Mouse (Mus musculus): Measurements from ENCODE around the gene Pcdh9. TPM values are rescaled to one million over a fixed set of nuclear protein-coding genes. Genes with fewer than 3 reads are reported as not detected.
"Not testable (repeated sequence)": the region's sequence is repeated elsewhere in the genome, so short reads cannot be mapped to it uniquely, and the experiment has no call there.

The Pcdh9 gene
- polyA plus RNA-seq, 1 experiment from 2014 or later, result 24.1 TPM

DNA sequence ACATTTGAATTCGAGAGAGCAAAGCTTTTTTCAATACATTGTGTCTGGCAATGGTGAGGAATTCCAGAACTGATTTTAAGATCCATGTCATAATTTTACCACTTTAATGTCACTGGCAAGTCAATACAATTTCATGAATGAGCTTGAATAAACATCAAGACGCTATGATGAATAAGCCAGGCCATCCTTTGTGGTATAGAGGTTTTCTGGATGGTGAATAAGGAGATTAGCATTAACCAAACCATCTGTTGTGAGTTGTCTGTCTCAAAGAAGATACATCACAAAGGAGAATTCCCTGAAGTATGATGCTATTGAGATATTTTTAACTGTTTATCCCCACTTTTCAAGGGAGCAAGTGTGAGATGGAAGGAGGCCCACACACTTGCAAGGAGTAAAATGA lies 602.1 kb downstream of the Pcdh9 start:
- no peak for DNase-seq (ENCODE audit: low spot score)
- Histone ChIP-seq H3K4me3 (no peak overlapping the region), H3K27me3 (ENCODE audit: low read depth, poor library complexity, severe bottlenecking) (no peaks in the 10 kb centered on the region), H3K36me3 (no peaks in the 10 kb centered on the region), H3K27ac (replicated peaks) (no peak overlapping the region), H3K4me1 (peaks cover 8% of the 10 kb centered on the region), H3K9me3 (replicated peaks) (no peaks in the 10 kb centered on the region)
- WGBS, result 62% methylated on average over 2 of the region's 2 CpGs

- H3K9me3 ChIP-seq (replicated peaks), result no peaks in the 10 kb centered on the region
- no peak overlapping the region for H3K4me3 ChIP-seq
- no peaks in the 10 kb centered on the region for H3K27me3 ChIP-seq (ENCODE audit: low read depth, poor library complexity, severe bottlenecking)
- peaks cover 8% of the 10 kb centered on the region for H3K4me1 ChIP-seq
- no peak overlapping the region for H3K27ac ChIP-seq (replicated peaks)
- DNase-seq (ENCODE audit: low spot score), result no peak
- no peaks in the 10 kb centered on the region for H3K36me3 ChIP-seq
- WGBS, result 37% methylated on average over 1 of the region's 1 CpGs
Measured at GRCm38 (mm10) chr14:93287642-93288041, 602.8 kb downstream of the Pcdh9 start.

DNA sequence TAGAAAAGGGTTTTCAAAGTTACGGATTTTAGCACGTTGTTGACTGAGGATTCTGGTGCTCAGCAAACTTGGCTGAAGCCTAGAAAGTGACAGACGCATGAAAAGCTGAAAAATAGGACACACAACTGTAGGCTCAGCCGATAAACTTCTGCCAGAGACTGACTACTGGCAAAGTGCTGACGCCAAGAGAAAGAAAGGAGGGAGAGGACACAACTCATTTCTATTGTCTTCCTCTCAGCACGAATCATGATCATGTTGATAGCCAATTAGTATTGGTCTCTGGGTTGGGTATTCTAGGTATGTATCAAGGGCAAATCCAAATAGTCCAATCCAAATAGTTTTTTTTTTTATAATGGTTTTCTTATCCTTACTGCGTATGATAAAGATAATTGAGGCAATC lies 605.3 kb downstream of the Pcdh9 start:
- Histone ChIP-seq H3K4me3 (no peak overlapping the region), H3K36me3 (no peaks in the 10 kb centered on the region), H3K27me3 (ENCODE audit: low read depth, poor library complexity, severe bottlenecking) (no peaks in the 10 kb centered on the region), H3K9me3 (replicated peaks) (no peaks in the 10 kb centered on the region), H3K27ac (replicated peaks) (no peak overlapping the region), H3K4me1 (peaks cover 8% of the 10 kb centered on the region)
- no peak for DNase-seq (ENCODE audit: low spot score)
- WGBS, result 83% methylated on average over 7 of the region's 7 CpGs

DNA sequence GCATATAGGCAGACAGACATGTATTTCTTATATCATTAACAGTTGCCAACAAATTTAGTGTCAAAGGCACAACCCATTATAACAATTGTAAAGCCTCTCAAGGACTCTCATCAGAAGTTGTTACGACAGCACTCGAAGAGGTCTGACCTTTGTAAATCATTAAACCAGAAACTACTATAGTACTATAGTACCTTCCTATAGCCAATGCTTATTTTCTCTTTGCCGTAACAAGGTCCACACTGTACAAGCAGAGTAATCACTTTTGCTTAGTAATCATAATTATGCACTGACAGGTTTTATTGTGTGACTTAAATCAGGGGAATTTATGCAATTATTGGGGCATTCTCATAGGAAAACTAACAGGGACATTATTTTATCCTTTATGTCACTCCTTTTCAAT lies 606.5 kb downstream of the Pcdh9 start:
- H3K9me3 ChIP-seq (replicated peaks), result no peaks in the 10 kb centered on the region
- H3K36me3 ChIP-seq, result no peaks in the 10 kb centered on the region
- 94% methylated on average over 3 of the region's 3 CpGs for WGBS

DNA sequence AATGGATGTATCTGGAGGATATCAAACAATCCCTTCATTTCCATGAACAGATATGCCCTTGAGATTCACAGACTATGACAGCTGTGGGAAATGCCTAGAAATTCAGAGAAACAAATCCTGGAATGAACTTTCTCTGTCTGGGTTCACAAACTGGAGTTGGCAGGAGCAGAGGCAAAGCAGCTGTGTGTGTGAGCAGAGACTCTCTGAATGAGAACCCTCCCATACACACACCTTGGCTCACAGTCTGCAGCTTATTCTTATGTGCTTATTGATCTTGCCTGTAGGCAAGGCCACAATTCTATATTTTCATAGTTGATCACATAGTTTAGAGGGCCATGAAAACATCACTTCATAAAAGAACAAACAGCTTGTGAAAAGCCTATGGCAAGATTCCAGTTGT lies 614.8 kb downstream of the Pcdh9 start:
- Histone ChIP-seq H3K9me3 (replicated peaks) (no peaks in the 10 kb centered on the region), H3K4me3 (no peak overlapping the region), H3K36me3 (no peaks in the 10 kb centered on the region), H3K4me1 (no peaks in the 10 kb centered on the region), H3K27ac (replicated peaks) (no peak overlapping the region), H3K27me3 (ENCODE audit: low read depth, poor library complexity, severe bottlenecking) (no peaks in the 10 kb centered on the region)
- no peak for DNase-seq (ENCODE audit: low spot score)

More for the DNA sequence above, 606.5 kb downstream of the Pcdh9 start:
- Histone ChIP-seq H3K4me3 (no peak overlapping the region), H3K27ac (replicated peaks) (no peak overlapping the region), H3K27me3 (ENCODE audit: low read depth, poor library complexity, severe bottlenecking) (no peaks in the 10 kb centered on the region), H3K4me1 (peaks cover 8% of the 10 kb centered on the region)
- DNase-seq (ENCODE audit: low spot score), result no peak

DNA sequence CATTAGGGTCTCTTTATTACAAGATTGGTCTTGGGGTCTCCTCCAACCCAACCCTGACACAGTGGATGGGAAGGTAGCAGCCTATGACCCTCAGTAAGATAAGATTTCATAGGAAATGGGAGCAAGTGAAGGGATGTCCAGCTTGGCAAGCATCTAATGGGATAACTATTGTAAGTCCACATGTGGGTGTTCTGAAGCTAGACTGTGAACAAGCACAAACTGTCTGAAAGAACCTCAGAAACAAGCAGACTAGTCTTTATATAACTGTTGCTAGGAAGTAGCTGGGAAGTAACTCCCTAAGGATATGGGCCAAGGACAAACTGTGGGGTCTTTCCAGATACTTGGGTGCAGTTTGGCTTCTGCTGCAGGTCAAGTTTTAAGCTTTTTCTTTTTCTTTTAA lies 615.7 kb downstream of the Pcdh9 start:
- Histone ChIP-seq H3K36me3 (no peaks in the 10 kb centered on the region), H3K9me3 (replicated peaks) (no peaks in the 10 kb centered on the region), H3K27me3 (ENCODE audit: low read depth, poor library complexity, severe bottlenecking) (no peaks in the 10 kb centered on the region), H3K4me3 (no peak overlapping the region), H3K4me1 (no peaks in the 10 kb centered on the region), H3K27ac (replicated peaks) (no peak overlapping the region)
- DNase-seq (ENCODE audit: low spot score), result no peak

DNA sequence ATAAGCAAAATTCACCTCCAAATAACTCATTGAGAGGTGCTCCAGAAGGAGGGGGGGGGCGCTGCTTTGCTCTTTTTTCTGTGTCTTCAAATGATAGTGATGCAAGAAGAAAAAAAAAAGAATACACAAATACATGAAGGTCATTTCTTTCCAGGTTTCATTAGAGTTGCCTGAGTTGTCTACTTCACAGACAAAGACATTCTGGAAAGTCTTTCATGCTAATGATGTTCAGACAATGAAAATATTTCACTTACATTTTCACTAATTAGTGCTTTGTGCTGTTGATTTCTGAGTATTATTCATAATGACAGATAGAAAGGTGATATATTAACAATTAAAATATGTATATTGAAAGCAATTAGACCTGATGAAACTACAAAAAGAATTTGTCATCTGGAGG lies 637.1 kb downstream of the Pcdh9 start:
- DNase-seq (ENCODE audit: low spot score), result no peak
- Histone ChIP-seq H3K4me3 (no peak overlapping the region), H3K36me3 (no peaks in the 10 kb centered on the region), H3K27me3 (ENCODE audit: low read depth, poor library complexity, severe bottlenecking) (no peaks in the 10 kb centered on the region), H3K4me1 (no peaks in the 10 kb centered on the region), H3K27ac (replicated peaks) (no peak overlapping the region), H3K9me3 (replicated peaks) (no peaks in the 10 kb centered on the region)
- 91% methylated on average over 1 of the region's 1 CpGs for WGBS

- no peak for DNase-seq (ENCODE audit: low spot score)
- Histone ChIP-seq H3K36me3 (no peaks in the 10 kb centered on the region), H3K4me3 (no peak overlapping the region), H3K27ac (replicated peaks) (no peak overlapping the region), H3K27me3 (ENCODE audit: low read depth, poor library complexity, severe bottlenecking) (no peaks in the 10 kb centered on the region), H3K4me1 (peaks cover 14% of the 10 kb centered on the region), H3K9me3 (replicated peaks) (no peaks in the 10 kb centered on the region)
- 76% methylated on average over 3 of the region's 3 CpGs for WGBS
Measured at GRCm38 (mm10) chr14:93240263-93240662, 650.2 kb downstream of the Pcdh9 start.

GRCm38 (mm10) chr14:93234333-93234732 lies 656.1 kb downstream of the Pcdh9 start:
- H3K36me3 ChIP-seq, result no peaks in the 10 kb centered on the region
- no peaks in the 10 kb centered on the region for H3K4me1 ChIP-seq
- H3K4me3 ChIP-seq, result no peak overlapping the region
- DNase-seq (ENCODE audit: low spot score), result no peak
- no peak overlapping the region for H3K27ac ChIP-seq (replicated peaks)
- WGBS, result 85% methylated on average over 3 of the region's 3 CpGs
- no peaks in the 10 kb centered on the region for H3K27me3 ChIP-seq (ENCODE audit: low read depth, poor library complexity, severe bottlenecking)
- H3K9me3 ChIP-seq (replicated peaks), result no peaks in the 10 kb centered on the region

- Histone ChIP-seq H3K4me3 (no peak overlapping the region), H3K36me3 (no peaks in the 10 kb centered on the region), H3K27me3 (ENCODE audit: low read depth, poor library complexity, severe bottlenecking) (no peaks in the 10 kb centered on the region), H3K27ac (replicated peaks) (no peak overlapping the region), H3K9me3 (replicated peaks) (no peaks in the 10 kb centered on the region), H3K4me1 (no peaks in the 10 kb centered on the region)
- 82% methylated on average over 6 of the region's 6 CpGs for WGBS
- no peak for DNase-seq (ENCODE audit: low spot score)
Measured at GRCm38 (mm10) chr14:93233599-93233998, 656.9 kb downstream of the Pcdh9 start.

- H3K27ac ChIP-seq (replicated peaks); DNase-seq (ENCODE audit: low spot score); H3K9me3 ChIP-seq (replicated peaks); H3K36me3 ChIP-seq; H3K27me3 ChIP-seq (ENCODE audit: low read depth, poor library complexity, severe bottlenecking); H3K4me1 ChIP-seq; H3K4me3 ChIP-seq: not testable (repeated sequence)
- WGBS, result 97% methylated on average over 9 of the region's 15 CpGs
Measured at GRCm38 (mm10) chr14:93214846-93215245, 675.6 kb downstream of the Pcdh9 start.

- Histone ChIP-seq H3K36me3 (no peaks in the 10 kb centered on the region), H3K27ac (replicated peaks) (no peak overlapping the region), H3K4me3 (no peak overlapping the region), H3K27me3 (ENCODE audit: low read depth, poor library complexity, severe bottlenecking) (no peaks in the 10 kb centered on the region), H3K4me1 (no peaks in the 10 kb centered on the region), H3K9me3 (replicated peaks) (no peaks in the 10 kb centered on the region)
- WGBS, result 94% methylated on average over 2 of the region's 2 CpGs
- no peak for DNase-seq (ENCODE audit: low spot score)
Measured at GRCm38 (mm10) chr14:93199791-93200190, 690.7 kb downstream of the Pcdh9 start.

DNA sequence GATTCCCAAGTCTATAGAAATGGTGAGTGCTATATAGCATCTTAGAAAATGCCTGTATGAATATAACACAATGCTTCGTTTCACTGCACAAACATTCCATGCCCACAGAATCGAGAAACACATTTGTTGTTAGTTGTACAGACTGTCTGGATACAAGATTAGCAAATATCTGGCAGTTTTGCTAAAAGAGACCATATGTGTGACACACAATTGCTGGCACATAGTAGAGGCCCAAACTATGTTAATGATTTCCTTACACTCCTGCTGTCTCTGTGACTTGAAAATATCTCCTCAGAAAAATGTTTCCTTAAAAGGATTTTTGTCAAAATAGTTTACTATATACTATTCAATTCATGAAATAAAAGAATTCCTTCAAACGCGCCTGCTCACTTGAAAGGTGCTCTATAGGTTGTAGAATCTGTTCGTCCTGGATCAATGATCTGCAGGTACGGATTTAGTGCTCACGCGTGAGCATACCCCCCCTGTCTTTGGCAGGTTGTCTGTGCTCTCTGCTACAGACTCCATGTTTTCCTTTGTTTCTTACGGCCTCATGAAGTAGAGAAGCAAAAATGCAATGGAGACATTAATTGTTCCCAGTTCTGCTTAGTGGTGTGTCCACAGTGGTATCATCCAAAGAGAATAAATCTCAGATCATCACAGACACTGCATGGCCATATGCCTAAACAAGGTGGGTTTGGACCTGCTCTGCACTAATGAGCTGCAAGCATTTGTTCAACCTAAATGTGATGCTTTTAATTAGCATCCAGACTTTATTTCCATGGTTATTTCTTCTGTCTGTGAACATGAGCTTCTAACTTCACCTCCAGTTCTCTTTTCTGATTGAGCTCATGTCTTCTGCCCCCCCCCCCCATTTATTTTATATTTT lies 707.6 kb downstream of the Pcdh9 start:
- no peaks in the 10 kb centered on the region for H3K4me1 ChIP-seq
- no peak for DNase-seq (ENCODE audit: low spot score)
- WGBS, result 90% methylated on average over 9 of the region's 9 CpGs
- H3K9me3 ChIP-seq (replicated peaks), result no peaks in the 10 kb centered on the region
- no peaks in the 10 kb centered on the region for H3K36me3 ChIP-seq
- H3K27ac ChIP-seq (replicated peaks), result no peak overlapping the region
- no peak overlapping the region for H3K4me3 ChIP-seq
- H3K27me3 ChIP-seq (ENCODE audit: low read depth, poor library complexity, severe bottlenecking), result no peaks in the 10 kb centered on the region

DNA sequence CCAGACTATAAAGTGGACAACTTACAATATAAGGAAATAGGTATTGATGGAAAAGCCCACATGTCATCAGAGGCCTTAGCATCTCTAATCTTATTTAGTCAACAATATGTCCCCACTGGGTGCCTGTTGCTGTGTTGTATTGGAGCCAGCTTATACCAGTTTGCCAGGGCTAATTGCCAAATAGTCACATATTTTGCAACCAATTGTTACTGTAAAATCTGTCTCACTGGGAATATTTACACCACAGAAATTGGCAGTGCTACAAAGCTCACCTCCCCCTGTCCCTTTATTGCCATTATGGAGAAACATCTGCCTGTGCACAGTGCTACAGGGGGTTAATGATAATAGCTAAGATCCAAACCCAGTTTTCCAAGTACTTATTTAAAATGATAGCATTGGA lies 721.3 kb downstream of the Pcdh9 start:
- no peak overlapping the region for H3K27ac ChIP-seq (replicated peaks)
- H3K9me3 ChIP-seq (replicated peaks), result no peaks in the 10 kb centered on the region
- no peak overlapping the region for H3K4me3 ChIP-seq
- H3K27me3 ChIP-seq (ENCODE audit: low read depth, poor library complexity, severe bottlenecking), result no peaks in the 10 kb centered on the region
- no peaks in the 10 kb centered on the region for H3K4me1 ChIP-seq
- no peak for DNase-seq (ENCODE audit: low spot score)
- no peaks in the 10 kb centered on the region for H3K36me3 ChIP-seq

Data from midbrain, embryonic 10.5 days (tissue).